Mouse (Mus musculus) C2C12 (cell line): Measurements from ENCODE around the gene Bco2.

Experiments
- CTCF ChIP-seq: IDR thresholded peaks from one replicate; pipeline ENCODE4 v1.5.1; 2011; ENCODE audit not compliant: control insufficient read depth, insufficient read depth, insufficient read length
- MYOD1 ChIP-seq: IDR thresholded peaks from one replicate; pipeline ENCODE4 v1.6.1; 2011; ENCODE audit warnings: low read depth; ENCODE audit not compliant: control insufficient read depth, insufficient read length

GRCm38 (mm10) chr9:50520748-50521147 lies 34.2 kb downstream of the Bco2 start:
- no peak for TF ChIP-seq CTCF
- no peak for TF ChIP-seq MYOD1
